Mouse (Mus musculus): Measurements from ENCODE around the gene Slc22a5.
"Not testable (repeated sequence)": the region's sequence is repeated elsewhere in the genome, so short reads cannot be mapped to it uniquely, and the experiment has no call there.

Gene Slc22a5

DNA sequence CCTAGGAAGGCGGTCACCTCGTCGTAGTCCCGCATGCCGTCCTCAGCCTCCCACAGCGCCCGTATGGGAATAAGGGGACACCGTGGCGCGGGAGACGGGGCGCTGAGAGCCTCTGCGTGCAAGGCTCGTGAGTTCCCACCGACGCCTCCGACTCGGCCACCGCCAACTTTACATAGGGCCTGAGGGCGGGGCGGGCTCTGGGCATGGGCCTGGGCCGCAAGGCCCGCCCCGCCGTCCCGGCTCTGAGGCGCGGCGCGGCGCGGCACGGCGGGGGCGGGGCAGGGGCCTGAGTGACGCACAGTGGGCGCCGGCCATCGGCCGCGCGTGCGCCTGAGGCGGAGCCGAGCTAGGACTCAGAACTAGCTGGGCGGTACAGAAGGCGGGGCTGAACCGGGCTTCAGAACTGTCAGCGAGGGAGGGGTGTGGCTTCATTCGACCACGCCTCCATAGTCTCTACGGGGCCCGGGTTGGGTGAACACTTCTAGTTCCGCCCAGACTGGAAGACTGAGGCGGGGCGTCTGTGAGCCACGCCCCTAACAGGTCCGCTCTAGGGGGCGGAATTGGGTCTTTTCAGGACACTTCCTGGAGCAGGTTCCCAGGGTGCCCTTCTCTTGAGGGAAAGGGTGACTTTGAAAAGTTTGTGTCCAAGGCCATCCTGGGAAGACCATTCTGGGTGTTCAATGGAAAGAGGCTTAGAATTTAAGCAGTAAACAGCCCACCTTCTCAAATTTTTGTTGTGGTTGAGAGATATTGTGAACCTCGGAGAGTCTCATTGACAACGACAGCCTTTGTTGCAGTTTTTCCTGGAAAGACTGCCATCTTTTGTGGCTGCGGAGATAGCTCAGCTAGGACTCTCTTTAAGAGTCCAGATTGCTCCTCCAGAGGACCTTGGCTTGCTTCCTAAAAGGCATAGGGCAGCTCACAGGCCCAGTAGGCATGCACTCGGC is at the start of gene Slc22a5:
TSS of gene Slc22a5 (minus strand) at position 156 of the 947 bp plus-strand sequence.
- DNase-seq (ENCODE audit: low spot score), result peak; percentile 99

DNA sequence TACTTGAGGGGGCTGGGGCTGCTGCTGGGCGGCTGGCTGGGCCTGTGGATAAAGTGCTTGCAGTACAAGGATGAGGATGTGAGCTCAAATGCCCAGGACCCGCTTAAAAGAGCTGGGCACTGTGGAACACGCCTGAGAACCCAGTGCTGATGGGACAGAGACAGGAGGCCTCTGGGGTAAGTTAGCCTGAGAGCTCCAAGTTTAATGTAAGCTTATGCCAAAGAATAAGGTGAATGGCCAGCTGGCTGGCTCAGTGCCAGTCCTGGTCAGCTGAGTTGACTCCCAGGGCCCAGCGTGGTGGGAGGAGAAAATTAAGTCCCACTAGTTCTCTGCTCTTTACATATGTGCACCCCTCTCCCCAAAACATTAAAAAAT is 40.5 kb upstream of the Slc22a5 start:
- not testable (repeated sequence) for DNase-seq (ENCODE audit: low spot score)

GRCm38 (mm10) chr11:53931091-53931943 is 39.9 kb upstream of the Slc22a5 start:
- peak; percentile 53 for DNase-seq (ENCODE audit: low spot score)

DNA sequence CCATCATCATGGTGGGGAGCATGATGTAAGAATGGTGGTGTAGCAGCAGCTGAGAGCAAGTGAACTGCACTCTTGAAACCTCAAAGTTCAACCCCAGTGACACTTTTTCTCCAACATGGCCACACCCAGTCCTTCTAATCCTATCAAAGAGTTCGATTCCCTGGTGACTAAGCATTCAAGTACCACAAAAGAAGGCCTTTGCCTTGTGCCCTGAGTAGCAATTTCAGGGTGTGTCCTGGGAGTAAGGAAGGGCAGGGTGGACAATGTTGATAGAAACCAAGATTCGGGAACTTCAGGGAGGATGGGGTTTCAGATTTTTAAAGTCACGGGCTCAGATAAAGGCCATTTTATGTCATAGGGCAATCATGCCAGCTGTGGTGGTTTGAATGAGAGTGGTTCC is 38.3 kb upstream of the Slc22a5 start:
- DNase-seq (ENCODE audit: low spot score), result no peak

- DNase-seq (ENCODE audit: low spot score), result no peak
Measured at GRCm38 (mm10) chr11:53928585-53928984, 37.1 kb upstream of the Slc22a5 start.

GRCm38 (mm10) chr11:53926303-53926702 is 34.8 kb upstream of the Slc22a5 start:
- no peak for DNase-seq (ENCODE audit: low spot score)

DNA sequence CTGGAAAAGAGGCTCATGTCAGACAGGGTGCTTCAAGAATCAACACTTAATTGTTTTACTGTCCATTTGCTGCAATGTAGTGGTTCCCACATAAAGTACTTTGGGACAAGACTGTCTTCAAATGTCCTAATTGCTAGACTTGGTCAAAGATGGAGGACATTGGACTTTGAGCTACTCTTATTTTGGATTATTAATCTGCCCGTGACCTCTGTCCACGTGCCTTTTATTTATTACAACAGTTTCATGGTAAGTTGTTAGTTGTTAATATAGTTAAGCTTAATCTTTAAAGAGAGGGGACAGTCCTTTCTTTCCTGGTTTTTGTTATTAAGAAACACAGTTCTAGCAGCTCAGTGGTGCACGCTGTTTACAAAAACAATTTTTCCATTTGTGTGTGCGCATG is 27.4 kb upstream of the Slc22a5 start:
- no peak for DNase-seq (ENCODE audit: low spot score)

GRCm38 (mm10) chr11:53911011-53911410 is 19.6 kb upstream of the Slc22a5 start:
- no peak for DNase-seq (ENCODE audit: low spot score)

GRCm38 (mm10) chr11:53908686-53909085 is 17.2 kb upstream of the Slc22a5 start:
- DNase-seq (ENCODE audit: low spot score), result no peak

DNA sequence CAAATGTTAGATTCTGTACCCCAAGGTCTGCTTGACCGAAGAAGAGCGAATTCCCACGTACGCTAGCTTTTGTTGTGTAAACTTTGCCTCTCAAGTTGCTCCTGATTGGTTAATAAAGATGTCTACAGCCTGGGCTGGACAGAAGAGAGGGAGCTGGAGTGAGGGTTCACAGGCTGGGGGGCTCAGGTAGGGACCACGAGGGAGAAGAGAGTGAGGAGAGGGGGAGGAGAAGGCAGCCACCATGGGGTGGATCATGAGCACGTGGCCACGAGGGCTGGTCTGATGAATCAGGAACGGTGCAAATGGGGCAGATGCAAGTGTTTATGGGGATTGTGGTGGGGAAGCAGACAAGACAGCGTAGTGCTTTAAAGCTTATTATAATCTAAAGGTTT is 13.1 kb upstream of the Slc22a5 start:
- no peak for DNase-seq (ENCODE audit: low spot score)

GRCm38 (mm10) chr11:53903781-53904533 is 12.5 kb upstream of the Slc22a5 start:
- peak; percentile 82 for DNase-seq (ENCODE audit: low spot score)

DNA sequence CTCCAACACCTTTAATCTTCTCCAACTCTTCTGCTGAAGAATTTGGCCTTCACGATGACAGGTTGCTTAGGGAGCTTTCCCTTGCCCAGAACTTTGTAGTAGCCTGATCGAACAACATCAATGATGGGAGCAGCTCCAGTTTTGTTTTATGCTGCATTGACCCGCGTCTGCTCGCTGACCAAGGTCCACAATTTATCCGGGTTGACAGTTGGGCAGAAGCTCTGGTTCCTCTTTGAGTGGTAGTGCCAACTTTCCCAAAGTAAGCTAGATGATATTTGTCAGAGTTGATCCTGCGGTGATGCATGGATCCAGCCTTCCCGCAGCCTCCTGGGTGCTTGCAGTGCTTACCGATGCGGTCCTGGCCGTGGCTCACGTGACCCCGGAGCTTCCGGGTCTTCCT is 11.3 kb upstream of the Slc22a5 start:
- DNase-seq (ENCODE audit: low spot score), result no peak

DNA sequence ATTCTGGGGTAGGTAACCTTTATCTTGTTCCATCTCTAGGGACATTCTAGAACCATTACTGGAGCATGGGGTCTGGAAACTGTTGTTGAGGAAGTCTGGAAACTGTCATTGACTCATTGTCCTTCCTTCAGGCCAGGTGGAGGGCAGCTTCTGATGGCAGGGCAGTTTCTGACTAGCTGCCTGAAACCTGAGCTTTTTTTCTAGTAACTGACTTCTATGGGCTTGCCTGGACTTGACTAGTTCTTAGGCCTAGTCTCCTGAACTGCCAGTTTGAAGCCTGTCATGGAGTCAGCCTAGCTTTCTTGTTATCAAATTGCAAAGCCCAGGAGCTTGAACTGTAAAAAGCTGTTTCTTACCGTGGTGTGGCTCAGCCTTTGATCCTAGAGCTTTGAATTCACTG is 9.5 kb upstream of the Slc22a5 start:
- no peak for DNase-seq (ENCODE audit: low spot score)

GRCm38 (mm10) chr11:53899981-53900380 is 8.5 kb upstream of the Slc22a5 start:
- no peak for DNase-seq (ENCODE audit: low spot score)

DNA sequence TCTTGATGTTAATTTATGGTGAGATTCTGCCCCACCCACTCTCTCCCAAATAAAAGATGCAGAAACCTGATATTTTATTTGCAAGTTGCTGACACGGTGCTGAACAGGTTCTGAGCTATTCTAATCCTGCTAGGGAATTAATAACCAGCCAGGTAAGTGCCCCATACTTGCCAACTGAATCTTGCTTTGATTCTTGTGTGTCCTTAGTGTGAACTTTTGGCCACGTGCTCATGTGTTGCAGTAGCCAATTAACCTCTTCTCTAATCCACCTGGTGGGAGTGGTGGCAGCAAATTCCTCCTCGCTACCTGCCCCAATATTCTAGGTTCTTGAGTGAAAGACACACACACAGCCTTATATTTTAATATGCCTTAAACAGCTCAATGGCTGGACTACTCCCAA is 7.5 kb upstream of the Slc22a5 start:
- DNase-seq (ENCODE audit: low spot score), result no peak

DNA sequence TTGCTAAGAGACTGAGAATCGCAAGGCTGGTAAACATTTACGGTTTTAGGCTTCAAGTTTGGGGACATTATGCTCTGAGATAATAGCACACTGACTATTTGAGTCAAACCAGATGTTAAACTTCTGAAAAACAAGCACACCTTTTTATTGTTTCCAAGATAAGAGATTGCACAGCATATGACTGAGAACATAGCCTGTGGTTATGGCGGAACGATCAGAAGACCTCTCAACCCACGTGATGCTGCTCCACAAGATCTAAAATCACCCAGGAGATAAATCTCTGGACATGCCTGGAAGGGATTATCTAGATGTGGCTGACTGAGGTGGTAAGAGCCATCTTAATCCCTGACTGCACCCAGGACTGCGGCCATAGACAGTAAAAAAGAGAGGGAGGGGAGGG is 5.5 kb upstream of the Slc22a5 start:
- DNase-seq (ENCODE audit: low spot score), result no peak

- DNase-seq (ENCODE audit: low spot score), result no peak
Measured at GRCm38 (mm10) chr11:53893451-53893850, 2.0 kb upstream of the Slc22a5 start.

GRCm38 (mm10) chr11:53892716-53893416 is 1.4 kb upstream of the Slc22a5 start:
- DNase-seq (ENCODE audit: low spot score), result peak; percentile 39

- DNase-seq (ENCODE audit: low spot score), result no peak
Measured at GRCm38 (mm10) chr11:53890906-53891504, 455 bp downstream of the Slc22a5 start.

- no peak for DNase-seq (ENCODE audit: low spot score)
Measured at GRCm38 (mm10) chr11:53890225-53890624, 1.2 kb downstream of the Slc22a5 start.

DNA sequence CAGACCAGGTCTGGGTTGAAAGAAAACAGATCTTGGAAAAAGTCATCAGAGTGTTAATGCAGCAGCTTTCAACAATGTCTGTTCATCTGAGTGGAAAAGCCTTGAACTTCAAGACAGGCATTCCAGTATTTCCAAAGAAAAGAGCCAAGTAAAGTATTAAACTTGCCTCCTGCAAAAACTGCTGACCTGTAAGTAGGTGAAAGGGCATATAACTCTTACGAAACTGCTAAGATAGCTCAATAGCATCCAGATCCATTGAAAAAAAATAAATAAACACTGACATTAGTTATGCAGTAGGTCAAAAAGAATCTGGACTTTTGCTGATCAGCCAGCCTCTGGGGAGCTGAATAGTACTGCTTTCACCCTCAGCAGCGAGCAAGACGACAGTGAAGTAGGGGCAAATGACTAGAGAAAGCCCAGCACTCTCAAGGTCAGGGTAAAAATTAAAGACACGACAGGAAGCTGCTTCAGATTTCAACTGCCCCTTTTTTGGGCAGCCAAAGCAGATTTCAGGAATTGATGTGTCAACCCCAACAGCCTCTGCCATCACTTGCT is 2.3 kb downstream of the Slc22a5 start:
- DNase-seq (ENCODE audit: low spot score), result peak; percentile 51

Data from yolk sac, embryonic 10.5 days (tissue).